Comparison of ENCODE assay signal across 11 mouse cellular contexts in the genomic region with DNA sequence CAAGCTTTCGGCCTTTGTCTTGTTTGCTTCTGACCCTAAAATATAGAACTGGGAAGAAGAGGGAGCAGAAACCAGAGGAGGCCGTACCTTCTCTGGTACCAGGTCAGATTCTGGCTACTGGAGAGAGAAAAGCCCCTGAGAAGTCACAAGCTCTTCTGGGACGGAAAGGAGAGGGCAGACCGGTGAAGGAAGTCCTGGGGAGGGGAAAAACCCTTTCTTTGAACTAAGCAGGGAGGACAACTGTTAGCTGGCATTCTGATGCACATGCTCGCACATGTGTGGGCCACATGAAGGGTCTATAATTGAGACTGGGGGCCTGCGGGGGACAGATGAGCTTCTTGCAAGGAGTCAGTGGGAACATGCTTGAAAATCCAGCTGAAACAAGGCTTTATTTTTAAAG.
DNase-seq lines count a peak whose midpoint lies in the region; ATAC-seq and TF ChIP-seq lines count a peak whose summit lies in the region.
"Had no signal": no experiment of that assay in that cellular context is flagged by ENCODE, and none has a peak within 500 bp of the region (broad histone marks: within the 10 kb centered on the region; RNA-seq: fewer than 3 reads in every experiment).

No protein-coding gene starts in this region.

- in situ Hi-C loops in CH12.LX (cut with MboI; ENCODE audit: low pct_ligation_motif_present, low pct_unique_long_range_greater_than_20kb, low sequenced_read_pairs) = loop anchor here (10.0 kb wide), 2 partner anchors 130 to 340 kb away; no protein-coding TSS in a partner anchor

- H3K4me1 ChIP-seq in intestine, embryonic 14.5 days (replicated peaks; ENCODE audit: control insufficient read depth, insufficient read depth, low read length) = peaks cover 47% of the 10 kb centered on the region
- H3K4me1 ChIP-seq in intestine, postnatal 0 days (replicated peaks; ENCODE audit: control insufficient read depth, insufficient read depth, low read length) = no peaks in the 10 kb centered on the region
- peaks cover 20 to 61% of the 10 kb centered on the region in 2 experiments for H3K4me1 ChIP-seq in CH12.LX (ENCODE audit: control insufficient read depth in 1 of 2, insufficient read depth in 2 of 2)
- H3K4me1 ChIP-seq in embryonic facial prominence, embryonic 14.5 days (ENCODE audit: control insufficient read depth, insufficient read depth, low read length) = peaks cover 39% of the 10 kb centered on the region
- H3K4me1 ChIP-seq in limb, embryonic 12.5 days (replicated peaks) = peaks cover 43% of the 10 kb centered on the region
- peaks cover 5% of the 10 kb centered on the region for H3K4me1 ChIP-seq in forebrain, postnatal 0 days (ENCODE audit: insufficient read depth)

- TF ChIP-seq RAD21 in CH12.LX (IDR thresholded peaks at IDR 0.05; ENCODE audit: low read depth, low read length) = peak; percentile 15

- no peak overlapping the region for H3K4me3 ChIP-seq in intestine, embryonic 14.5 days (ENCODE audit: low read depth, low read length)
- no peak overlapping the region for H3K4me3 ChIP-seq in intestine, postnatal 0 days (ENCODE audit: low read depth, low read length)
- peak overlapping the region in 2 of 3 experiments; percentile 35 to 40 for H3K4me3 ChIP-seq in CH12.LX (replicated peaks in 1 of 3; ENCODE audit: low read depth in 2 of 3, low read length in 2 of 3, poor library complexity in 1 of 3)
- no peak overlapping the region for H3K4me3 ChIP-seq in embryonic facial prominence, embryonic 14.5 days (ENCODE audit: low read depth, low read length)
- no peak overlapping the region for H3K4me3 ChIP-seq in limb, embryonic 12.5 days (replicated peaks)
- H3K4me3 ChIP-seq in forebrain, postnatal 0 days (ENCODE audit: low read depth, low read length) = no peak overlapping the region
- H3K4me3 ChIP-seq: erythroblast, embryonic 14.5 days had no signal

- no peaks in the 10 kb centered on the region for H3K27me3 ChIP-seq in intestine, embryonic 14.5 days (replicated peaks; ENCODE audit: control insufficient read depth, insufficient read depth, low read length)
- H3K27me3 ChIP-seq in intestine, postnatal 0 days (replicated peaks; ENCODE audit: control insufficient read depth, insufficient read depth, low read length) = no peaks in the 10 kb centered on the region
- H3K27me3 ChIP-seq in CH12.LX (replicated peaks) = no peaks in the 10 kb centered on the region
- H3K27me3 ChIP-seq in embryonic facial prominence, embryonic 14.5 days (replicated peaks; ENCODE audit: control insufficient read depth, insufficient read depth, low read length) = no peaks in the 10 kb centered on the region
- no peaks in the 10 kb centered on the region for H3K27me3 ChIP-seq in limb, embryonic 12.5 days
- no peaks in the 10 kb centered on the region for H3K27me3 ChIP-seq in forebrain, postnatal 0 days (ENCODE audit: insufficient read depth, low read length)

- TF ChIP-seq CTCF in intestine, postnatal 0 days (IDR thresholded peaks at IDR 0.05; ENCODE audit: low read depth) = no peak
- TF ChIP-seq CTCF in CH12.LX (conservative IDR thresholded peaks at IDR 0.05 in 1 of 2, IDR thresholded peaks at IDR 0.05 in 1 of 2; ENCODE audit: low read depth in 2 of 2, low read length in 2 of 2) = no peak
- no peak for TF ChIP-seq CTCF in forebrain, postnatal 0 days (IDR thresholded peaks at IDR 0.05; ENCODE audit: low read depth)

- peak; percentile 66 for TF ChIP-seq POLR2A in CH12.LX (IDR thresholded peaks at IDR 0.05; ENCODE audit: low read depth, low read length)

- dilution Hi-C loops in CH12.LX (cut with MboI; ENCODE audit: extremely low pct_ligation_motif_present, extremely low pct_unique_long_range_greater_than_20kb, low sequenced_read_pairs) = no loop called here

- WGBS in intestine, embryonic 14.5 days = 69% methylated on average over 6 of the region's 6 CpGs
- 65% methylated on average over 6 of the region's 6 CpGs for WGBS in intestine, postnatal 0 days
- 44% methylated on average over 6 of the region's 6 CpGs for WGBS in embryonic facial prominence, embryonic 14.5 days
- 35% methylated on average over 6 of the region's 6 CpGs for WGBS in limb, embryonic 12.5 days
- 78% methylated on average over 6 of the region's 6 CpGs for WGBS in forebrain, postnatal 0 days

- peak; percentile 73 for TF ChIP-seq EP300 in CH12.LX (IDR thresholded peaks at IDR 0.05; ENCODE audit: low read length)

- H3K27ac ChIP-seq in intestine, embryonic 14.5 days (ENCODE audit: low read depth) = peak overlapping the region; percentile 81
- H3K27ac ChIP-seq in intestine, postnatal 0 days (ENCODE audit: low read depth, low read length) = no peak overlapping the region; the same call in 1 of the 2 replicates
- peak overlapping the region; percentile 97 for H3K27ac ChIP-seq in CH12.LX (ENCODE audit: insufficient read depth, low read depth)
- peak overlapping the region; percentile 82 for H3K27ac ChIP-seq in embryonic facial prominence, embryonic 14.5 days (replicated peaks; ENCODE audit: low read depth, low read length)
- H3K27ac ChIP-seq in limb, embryonic 12.5 days = peak overlapping the region; percentile 68
- H3K27ac ChIP-seq in forebrain, postnatal 0 days (ENCODE audit: low read depth, low read length) = no peak overlapping the region

- H3K79me2 ChIP-seq in CH12.LX (replicated peaks; ENCODE audit: control insufficient read depth, extremely low read depth, insufficient read depth, poor library complexity, severe bottlenecking) = no peaks in the 10 kb centered on the region

- H3K4me2 ChIP-seq in intestine, embryonic 14.5 days (ENCODE audit: low read length) = no peak overlapping the region
- H3K4me2 ChIP-seq in intestine, postnatal 0 days (replicated peaks; ENCODE audit: low read depth) = no peak overlapping the region
- peak overlapping the region; percentile 65 for H3K4me2 ChIP-seq in CH12.LX (ENCODE audit: insufficient read depth, low read depth, poor library complexity, severe bottlenecking)
- no peak overlapping the region for H3K4me2 ChIP-seq in embryonic facial prominence, embryonic 14.5 days (ENCODE audit: low read depth, low read length)
- H3K4me2 ChIP-seq in limb, embryonic 12.5 days = no peak overlapping the region
- H3K4me2 ChIP-seq in forebrain, postnatal 0 days (ENCODE audit: low read depth) = no peak overlapping the region

- DNase-seq in intestine, embryonic 14.5 days (ENCODE audit: low spot score) = no peak
- peak; percentile 77 for DNase-seq in CH12.LX (ENCODE audit: extremely low read depth)
- DNase-seq in embryonic facial prominence, embryonic 14.5 days (ENCODE audit: low spot score) = peak; percentile 51
- DNase-seq in adrenal gland, postnatal 10 days = no peak
- no peak for DNase-seq in spleen, postnatal 36 days (ENCODE audit: low spot score in 2 of 2)
- no peak for DNase-seq in forebrain, postnatal 0 days
- DNase-seq: adrenal gland, adult 2 months; cerebellum, adult 11 months had no signal

- 0 out of 2 replicates have a peak overlapping the region, but pooled peaks have one; percentile 4 for H3K9ac ChIP-seq in intestine, embryonic 14.5 days (ENCODE audit: low read length)
- H3K9ac ChIP-seq in intestine, postnatal 0 days (ENCODE audit: low read depth, low read length) = no peak overlapping the region
- peak overlapping the region; percentile 44 for H3K9ac ChIP-seq in CH12.LX (ENCODE audit: insufficient read depth, low read depth)
- H3K9ac ChIP-seq in embryonic facial prominence, embryonic 14.5 days (ENCODE audit: low read depth, low read length) = no peak overlapping the region
- H3K9ac ChIP-seq in limb, embryonic 12.5 days (replicated peaks) = no peak overlapping the region
- no peak overlapping the region for H3K9ac ChIP-seq in forebrain, postnatal 0 days

- H3K36me3 ChIP-seq in intestine, embryonic 14.5 days (ENCODE audit: control insufficient read depth, insufficient read depth, low read length) = no peaks in the 10 kb centered on the region
- no peaks in the 10 kb centered on the region for H3K36me3 ChIP-seq in intestine, postnatal 0 days (ENCODE audit: control insufficient read depth, insufficient read depth)
- H3K36me3 ChIP-seq in CH12.LX (replicated peaks in 1 of 2; ENCODE audit: control insufficient read depth in 1 of 2, insufficient read depth in 1 of 2, low read length in 1 of 2) = no peaks in the 10 kb centered on the region
- no peaks in the 10 kb centered on the region for H3K36me3 ChIP-seq in embryonic facial prominence, embryonic 14.5 days (ENCODE audit: control insufficient read depth, insufficient read depth, low read length)
- H3K36me3 ChIP-seq in limb, embryonic 12.5 days = no peaks in the 10 kb centered on the region
- no peaks in the 10 kb centered on the region for H3K36me3 ChIP-seq in forebrain, postnatal 0 days (ENCODE audit: insufficient read depth)

- no peaks in the 10 kb centered on the region for H3K9me3 ChIP-seq in intestine, embryonic 14.5 days (ENCODE audit: control insufficient read depth, low read length)
- no peaks in the 10 kb centered on the region for H3K9me3 ChIP-seq in intestine, postnatal 0 days (ENCODE audit: control insufficient read depth)
- peaks cover 8% of the 10 kb centered on the region for H3K9me3 ChIP-seq in CH12.LX (replicated peaks; ENCODE audit: low read length)
- no peaks in the 10 kb centered on the region for H3K9me3 ChIP-seq in embryonic facial prominence, embryonic 14.5 days (ENCODE audit: control insufficient read depth, low read length)
- H3K9me3 ChIP-seq in limb, embryonic 12.5 days = no peaks in the 10 kb centered on the region
- H3K9me3 ChIP-seq in forebrain, postnatal 0 days (ENCODE audit: low read length) = no peaks in the 10 kb centered on the region

- no peak for ATAC-seq in intestine, embryonic 14.5 days (replicated peaks; ENCODE audit: low FRiP score, low TSS enrichment, low read depth)
- no peak for ATAC-seq in intestine, postnatal 0 days
- ATAC-seq in embryonic facial prominence, embryonic 14.5 days (ENCODE audit: low read depth) = no peak
- no peak for ATAC-seq in limb, embryonic 12.5 days (ENCODE audit: insufficient number of reproducible peaks, insufficient read depth, low FRiP score, low TSS enrichment, low read depth)
- ATAC-seq in forebrain, postnatal 0 days = no peak

TF ChIP-seq in CH12.LX, 34 proteins besides CTCF, POLR2A, EP300 and RAD21 (continues in another document):
- TF ChIP-seq KAT2A (IDR thresholded peaks at IDR 0.05; ENCODE audit: insufficient replicate concordance, low read length) (0 out of 2 replicates have a peak, but pooled peaks have one; percentile 63), TCF12 (IDR thresholded peaks at IDR 0.05; ENCODE audit: low read depth, low read length) (peak; percentile 84), ZNF384 (IDR thresholded peaks at IDR 0.05; ENCODE audit: low read depth, low read length) (0 out of 2 replicates have a peak, but pooled peaks have one; percentile 42), E2F4 (IDR thresholded peaks at IDR 0.05; ENCODE audit: insufficient replicate concordance, low read depth, low read length) (peak; percentile 28; the same call in 1 of the 2 replicates), UBTF (IDR thresholded peaks at IDR 0.05; ENCODE audit: low read depth, low read length) (no peak), ELF1 (IDR thresholded peaks at IDR 0.05; ENCODE audit: low read depth, low read length) (peak; percentile 64), PAX5 (IDR thresholded peaks at IDR 0.05; ENCODE audit: low read length) (no peak), POLR2AphosphoS2 (IDR thresholded peaks at IDR 0.05; ENCODE audit: low read depth, low read length) (0 out of 2 replicates have a peak, but pooled peaks have one; percentile 49), MXI1 (IDR thresholded peaks at IDR 0.05; ENCODE audit: low read depth, low read length) (peak; percentile 73; the same call in 1 of the 2 replicates)

Comparison
In these comparisons a context has a peak if more than half of its experiments do, and no peak if none do; other contexts are left out.
1. H3K27ac ChIP-seq: peak in intestine, embryonic 14.5 days (single experiment), CH12.LX (single experiment), embryonic facial prominence, embryonic 14.5 days (single experiment) and limb, embryonic 12.5 days (single experiment); none in intestine, postnatal 0 days (single experiment) and forebrain, postnatal 0 days (single experiment).
2. H3K9ac ChIP-seq: peak in intestine, embryonic 14.5 days (single experiment) and CH12.LX (single experiment); none in intestine, postnatal 0 days (single experiment), embryonic facial prominence, embryonic 14.5 days (single experiment), limb, embryonic 12.5 days (single experiment) and forebrain, postnatal 0 days (single experiment).
3. DNase-seq: peak in CH12.LX (single experiment) and embryonic facial prominence, embryonic 14.5 days (single experiment); none in intestine, embryonic 14.5 days (single experiment), adrenal gland, postnatal 10 days (single experiment), spleen, postnatal 36 days (0 of 2) and forebrain, postnatal 0 days (single experiment).
4. H3K4me3 ChIP-seq: peak in CH12.LX (2 of 3); none in intestine, embryonic 14.5 days (single experiment), intestine, postnatal 0 days (single experiment), embryonic facial prominence, embryonic 14.5 days (single experiment), limb, embryonic 12.5 days (single experiment) and forebrain, postnatal 0 days (single experiment).